In the genomic region with DNA sequence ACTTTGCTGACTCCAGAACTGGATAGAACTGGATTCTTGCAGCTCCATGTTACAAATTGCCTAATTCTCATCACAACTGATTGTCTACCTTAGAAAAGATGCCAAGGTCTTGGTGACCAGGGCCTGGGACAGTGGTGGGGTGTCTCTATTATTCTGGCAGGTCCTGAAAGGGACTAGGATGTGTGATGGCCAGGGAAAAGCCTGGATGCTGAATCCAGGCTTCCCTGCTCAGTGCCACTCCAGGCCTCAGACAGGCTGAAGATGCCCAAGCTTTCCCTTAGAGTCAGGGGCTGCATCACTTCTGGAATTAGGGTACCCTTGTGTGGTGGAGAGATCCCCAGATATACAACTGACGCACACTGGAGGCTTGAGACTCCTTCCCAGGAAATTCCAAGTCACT, we compare ENCODE assay signal across 41 mouse cellular contexts. TPM values are rescaled to one million over a fixed set of nuclear protein-coding genes. Genes with fewer than 3 reads are reported as not detected.
"Had no signal": no experiment of that assay in that cellular context is flagged by ENCODE, and none has a peak within 500 bp of the region (broad histone marks: within the 10 kb centered on the region; RNA-seq: fewer than 3 reads in every experiment).

No protein-coding gene starts in this region.

- H3K9me3 ChIP-seq: limb, embryonic 10.5 days; limb, embryonic 12.5 days; limb, embryonic 13.5 days; limb, embryonic 15.5 days; liver, embryonic 12.5 days; liver, embryonic 13.5 days; liver, embryonic 15.5 days; lung, embryonic 15.5 days; megakaryocyte, embryonic 14.5 days; midbrain, embryonic 10.5 days; midbrain, embryonic 12.5 days; midbrain, embryonic 13.5 days; midbrain, embryonic 15.5 days; neural tube, embryonic 12.5 days had no signal

- H3K36me3 ChIP-seq: limb, embryonic 10.5 days; limb, embryonic 12.5 days; limb, embryonic 13.5 days; limb, embryonic 15.5 days; liver, embryonic 12.5 days; liver, embryonic 13.5 days; liver, embryonic 15.5 days; lung, embryonic 15.5 days; midbrain, embryonic 10.5 days; midbrain, embryonic 12.5 days; midbrain, embryonic 13.5 days; midbrain, embryonic 15.5 days; neural tube, embryonic 12.5 days had no signal

- DNase-seq: left cerebral cortex, postnatal 4 days; liver; liver, embryonic 13.5 days; liver, postnatal 0 days; lung, adult 18-20 months; lung, adult 2 months; lung, embryonic 14.5 days; lung, postnatal 10 days; lung, postnatal 14 days; lung, postnatal 36 days; lung, postnatal 4 days; midbrain, embryonic 14.5 days had no signal

- H3K4me1 ChIP-seq: limb, embryonic 10.5 days; limb, embryonic 12.5 days; limb, embryonic 13.5 days; limb, embryonic 15.5 days; liver, embryonic 12.5 days; liver, embryonic 13.5 days; liver, embryonic 15.5 days; lung, embryonic 15.5 days; megakaryocyte, embryonic 14.5 days; midbrain, embryonic 15.5 days; neural tube, embryonic 12.5 days had no signal

- H3K4me3 ChIP-seq: left cerebral cortex, adult 2 months; limb, embryonic 10.5 days; limb, embryonic 12.5 days; limb, embryonic 13.5 days; limb, embryonic 15.5 days; liver, embryonic 12.5 days; liver, embryonic 13.5 days; liver, embryonic 15.5 days; lung, embryonic 15.5 days; megakaryocyte, embryonic 14.5 days; midbrain, embryonic 10.5 days; midbrain, embryonic 12.5 days; midbrain, embryonic 13.5 days; midbrain, embryonic 15.5 days; myocyte; neural tube, embryonic 12.5 days had no signal

- H3K4me2 ChIP-seq: limb, embryonic 12.5 days; limb, embryonic 13.5 days; limb, embryonic 15.5 days; liver, embryonic 11.5 days; liver, embryonic 12.5 days; liver, embryonic 13.5 days; liver, embryonic 15.5 days; lung, embryonic 14.5 days; lung, embryonic 15.5 days; midbrain, embryonic 12.5 days; midbrain, embryonic 13.5 days; midbrain, embryonic 15.5 days; neural tube, embryonic 12.5 days had no signal

- H3K27ac ChIP-seq: left cerebral cortex, adult 2 months; limb, embryonic 10.5 days; limb, embryonic 12.5 days; limb, embryonic 13.5 days; limb, embryonic 15.5 days; liver, embryonic 12.5 days; liver, embryonic 13.5 days; liver, embryonic 14.5 days; liver, embryonic 15.5 days; lung, embryonic 15.5 days; macrophage; midbrain, embryonic 10.5 days; midbrain, embryonic 12.5 days; midbrain, embryonic 13.5 days; midbrain, embryonic 15.5 days; neural tube, embryonic 12.5 days had no signal

- ATAC-seq: liver, embryonic 12.5 days; liver, postnatal 0 days; lung, postnatal 0 days; midbrain, embryonic 13.5 days; midbrain, embryonic 15.5 days had no signal

- H3K27me3 ChIP-seq: limb, embryonic 12.5 days; limb, embryonic 13.5 days; limb, embryonic 15.5 days; liver, embryonic 12.5 days; liver, embryonic 13.5 days; liver, embryonic 15.5 days; lung, embryonic 15.5 days; neural tube, embryonic 12.5 days had no signal

- H3K9ac ChIP-seq: limb, embryonic 12.5 days; limb, embryonic 13.5 days; limb, embryonic 15.5 days; liver, embryonic 12.5 days; liver, embryonic 13.5 days; liver, embryonic 14.5 days; liver, embryonic 15.5 days; liver, postnatal 0 days; lung, embryonic 14.5 days; lung, embryonic 15.5 days; midbrain, embryonic 12.5 days; midbrain, embryonic 13.5 days; midbrain, embryonic 15.5 days; neural tube, embryonic 12.5 days had no signal

RNA-seq across cellular contexts. Expression of a gene that starts 7.8 kb away (rescaled TPM):
- total RNA-seq: liver, adult 2 months; megakaryocyte progenitor cell, adult 5-6 weeks; megakaryocyte, adult 5-6 weeks; megakaryocyte-erythroid progenitor cell, adult 5-6 weeks; midbrain, postnatal 0 days; monocyte, adult 5-6 weeks had no signal
- polyA plus RNA-seq: limb, embryonic 10.5 days; limb, embryonic 11.5 days; limb, embryonic 13.5 days; limb, embryonic 15.5 days; liver, adult 2 months; liver, embryonic 11.5 days; liver, embryonic 12.5 days; liver, embryonic 13.5 days; liver, embryonic 14.5 days; liver, embryonic 15.5 days; liver, embryonic 16.5 days; liver, postnatal 0 days; lung, adult 2 months; lung, embryonic 14.5 days; lung, embryonic 15.5 days; lung, embryonic 16.5 days; lung, postnatal 0 days; macrophage; midbrain, embryonic 10.5 days; midbrain, embryonic 12.5 days; midbrain, embryonic 13.5 days; midbrain, embryonic 14.5 days; myocyte; neural tube, embryonic 11.5 days; neural tube, embryonic 12.5 days had no signal

RNA-seq across cellular contexts. Expression of a gene that starts 55.2 kb away (rescaled TPM):
- total RNA-seq: liver, adult 2 months; megakaryocyte progenitor cell, adult 5-6 weeks; megakaryocyte, adult 5-6 weeks; megakaryocyte-erythroid progenitor cell, adult 5-6 weeks; monocyte, adult 5-6 weeks had no signal
- polyA plus RNA-seq: liver, adult 2 months; liver, embryonic 12.5 days; liver, embryonic 13.5 days; liver, embryonic 14.5 days; liver, embryonic 15.5 days; liver, embryonic 16.5 days; liver, postnatal 0 days; lung, adult 2 months; lung, postnatal 0 days; macrophage; myocyte had no signal
